Mouse (Mus musculus): ENCODE results near the gene Rxra. TPM values are rescaled to one million over a fixed set of nuclear protein-coding genes. Genes with fewer than 3 reads are reported as not detected.

Rxra gene
- polyA plus RNA-seq, 1 experiment, result 0.55 TPM

- H3K4me1 ChIP-seq (ENCODE audit: control insufficient read depth), result peaks cover 2% of the 10 kb centered on the region
- peaks cover 50% of the 10 kb centered on the region for H3K36me3 ChIP-seq (ENCODE audit: control insufficient read depth)
- TF ChIP-seq TAL1 (IDR thresholded peaks at IDR 0.05; ENCODE audit: low read length) (no peak), GATA1 (IDR thresholded peaks at IDR 0.05; ENCODE audit: low read length) (no peak)
- no peak overlapping the region for H3K4me3 ChIP-seq (replicated peaks)
- no peaks in the 10 kb centered on the region for H3K27me3 ChIP-seq (ENCODE audit: control insufficient read depth)
- no peaks in the 10 kb centered on the region for H3K9me3 ChIP-seq (ENCODE audit: control insufficient read depth, low read length)
Measured at GRCm38 (mm10) chr2:27748984-27749383, 72.7 kb downstream of the Rxra start.

GRCm38 (mm10) chr2:27750399-27751134 is 74.3 kb downstream of the Rxra start:
- Histone ChIP-seq H3K9me3 (ENCODE audit: control insufficient read depth, low read length) (no peaks in the 10 kb centered on the region), H3K36me3 (ENCODE audit: control insufficient read depth) (peaks cover 56% of the 10 kb centered on the region), H3K27me3 (ENCODE audit: control insufficient read depth) (no peaks in the 10 kb centered on the region), H3K4me1 (ENCODE audit: control insufficient read depth) (no peaks in the 10 kb centered on the region; the same call in 1 of the 2 replicates), H3K4me3 (replicated peaks) (no peak overlapping the region)
- TF ChIP-seq GATA1 (IDR thresholded peaks at IDR 0.05; ENCODE audit: low read length) (no peak), TAL1 (IDR thresholded peaks at IDR 0.05; ENCODE audit: low read length) (no peak)

GRCm38 (mm10) chr2:27751135-27751519 is 74.9 kb downstream of the Rxra start:
- Histone ChIP-seq H3K36me3 (ENCODE audit: control insufficient read depth) (peaks cover 57% of the 10 kb centered on the region), H3K27me3 (ENCODE audit: control insufficient read depth) (no peaks in the 10 kb centered on the region), H3K4me1 (ENCODE audit: control insufficient read depth) (no peaks in the 10 kb centered on the region; the same call in 1 of the 2 replicates), H3K9me3 (ENCODE audit: control insufficient read depth, low read length) (no peaks in the 10 kb centered on the region), H3K4me3 (replicated peaks) (no peak overlapping the region)
- no peak for TF ChIP-seq GATA1 (IDR thresholded peaks at IDR 0.05; ENCODE audit: low read length)
- TF ChIP-seq TAL1 (IDR thresholded peaks at IDR 0.05; ENCODE audit: low read length), result no peak

GRCm38 (mm10) chr2:27751803-27752202 is 75.6 kb downstream of the Rxra start:
- no peaks in the 10 kb centered on the region for H3K9me3 ChIP-seq (ENCODE audit: control insufficient read depth, low read length)
- no peaks in the 10 kb centered on the region for H3K27me3 ChIP-seq (ENCODE audit: control insufficient read depth)
- no peaks in the 10 kb centered on the region; the same call in 1 of the 2 replicates for H3K4me1 ChIP-seq (ENCODE audit: control insufficient read depth)
- peaks cover 64% of the 10 kb centered on the region for H3K36me3 ChIP-seq (ENCODE audit: control insufficient read depth)
- TF ChIP-seq GATA1 (IDR thresholded peaks at IDR 0.05; ENCODE audit: low read length), result no peak
- no peak for TF ChIP-seq TAL1 (IDR thresholded peaks at IDR 0.05; ENCODE audit: low read length)
- no peak overlapping the region for H3K4me3 ChIP-seq (replicated peaks)

GRCm38 (mm10) chr2:27754094-27754493 is 77.9 kb downstream of the Rxra start:
- peaks cover 52% of the 10 kb centered on the region for H3K36me3 ChIP-seq (ENCODE audit: control insufficient read depth)
- H3K9me3 ChIP-seq (ENCODE audit: control insufficient read depth, low read length), result no peaks in the 10 kb centered on the region
- no peak overlapping the region for H3K4me3 ChIP-seq (replicated peaks)
- no peaks in the 10 kb centered on the region for H3K27me3 ChIP-seq (ENCODE audit: control insufficient read depth)
- peaks cover 1% of the 10 kb centered on the region; the same call in 1 of the 2 replicates for H3K4me1 ChIP-seq (ENCODE audit: control insufficient read depth)
- no peak for TF ChIP-seq GATA1 (IDR thresholded peaks at IDR 0.05; ENCODE audit: low read length)
- TF ChIP-seq TAL1 (IDR thresholded peaks at IDR 0.05; ENCODE audit: low read length), result no peak

GRCm38 (mm10) chr2:27755986-27756641 is 79.9 kb downstream of the Rxra start:
- Histone ChIP-seq H3K4me3 (replicated peaks) (no peak overlapping the region), H3K36me3 (ENCODE audit: control insufficient read depth) (peaks cover 51% of the 10 kb centered on the region), H3K27me3 (ENCODE audit: control insufficient read depth) (no peaks in the 10 kb centered on the region), H3K4me1 (ENCODE audit: control insufficient read depth) (peaks cover 1% of the 10 kb centered on the region; the same call in 1 of the 2 replicates), H3K9me3 (ENCODE audit: control insufficient read depth, low read length) (no peaks in the 10 kb centered on the region)
- TF ChIP-seq GATA1 (IDR thresholded peaks at IDR 0.05; ENCODE audit: low read length) (no peak), TAL1 (IDR thresholded peaks at IDR 0.05; ENCODE audit: low read length) (no peak)

- Histone ChIP-seq H3K9me3 (ENCODE audit: control insufficient read depth, low read length) (no peaks in the 10 kb centered on the region), H3K36me3 (ENCODE audit: control insufficient read depth) (peaks cover 45% of the 10 kb centered on the region), H3K4me1 (ENCODE audit: control insufficient read depth) (peaks cover 1% of the 10 kb centered on the region; the same call in 1 of the 2 replicates), H3K4me3 (replicated peaks) (no peak overlapping the region), H3K27me3 (ENCODE audit: control insufficient read depth) (no peaks in the 10 kb centered on the region)
- TF ChIP-seq GATA1 (IDR thresholded peaks at IDR 0.05; ENCODE audit: low read length) (no peak), TAL1 (IDR thresholded peaks at IDR 0.05; ENCODE audit: low read length) (no peak)
Measured at GRCm38 (mm10) chr2:27758414-27759301, 82.4 kb downstream of the Rxra start.

- no peak overlapping the region for H3K4me3 ChIP-seq (replicated peaks)
- peaks cover 37% of the 10 kb centered on the region for H3K36me3 ChIP-seq (ENCODE audit: control insufficient read depth)
- H3K9me3 ChIP-seq (ENCODE audit: control insufficient read depth, low read length), result no peaks in the 10 kb centered on the region
- peaks cover 1% of the 10 kb centered on the region; the same call in 1 of the 2 replicates for H3K4me1 ChIP-seq (ENCODE audit: control insufficient read depth)
- TF ChIP-seq TAL1 (IDR thresholded peaks at IDR 0.05; ENCODE audit: low read length) (no peak), GATA1 (IDR thresholded peaks at IDR 0.05; ENCODE audit: low read length) (no peak)
- no peaks in the 10 kb centered on the region for H3K27me3 ChIP-seq (ENCODE audit: control insufficient read depth)
Measured at GRCm38 (mm10) chr2:27759431-27759830, 83.2 kb downstream of the Rxra start.
